Mouse (Mus musculus): Measurements from ENCODE around the gene Cdh18.

GRCm38 (mm10) chr15:22833127-22833526 is 284.3 kb downstream of the Cdh18 start:
- TF ChIP-seq CTCF (IDR thresholded peaks at IDR 0.05; ENCODE audit: control insufficient read depth, insufficient read depth, low read length) (no peak), POLR2A (IDR thresholded peaks at IDR 0.05; ENCODE audit: borderline replicate concordance, control insufficient read depth, low read depth, low read length) (no peak)
